Mouse (Mus musculus): ENCODE data around the gene Cox6b1. TPM values are rescaled to one million over a fixed set of nuclear protein-coding genes. Genes with fewer than 3 reads are reported as not detected.

Gene Cox6b1
- total and polyA plus RNA-seq, 3 experiments = 432 to 776 (median 581) TPM

- peak overlapping the region; percentile 97 for H3K9ac ChIP-seq (ENCODE audit: insufficient read depth, low read depth)
- no peaks in the 10 kb centered on the region for H3K9me3 ChIP-seq (replicated peaks; ENCODE audit: low read length)
- DNase-seq (ENCODE audit: extremely low read depth) = peak; percentile 18
- peak overlapping the region; percentile 100 for H3K4me2 ChIP-seq (ENCODE audit: insufficient read depth, low read depth, poor library complexity, severe bottlenecking)
- in situ Hi-C loops (cut with MboI; ENCODE audit: low pct_ligation_motif_present, low pct_unique_long_range_greater_than_20kb, low sequenced_read_pairs) (no loop called here), dilution Hi-C loops (cut with MboI; ENCODE audit: extremely low pct_ligation_motif_present, extremely low pct_unique_long_range_greater_than_20kb, low sequenced_read_pairs) (no loop called here)
- H3K4me3 ChIP-seq (replicated peaks in 1 of 3; ENCODE audit: low read depth in 2 of 3, low read length in 2 of 3, poor library complexity in 1 of 3) = peak overlapping the region; percentile 67 to 97 (median 89)
- no peak for TF ChIP-seq ZMIZ1 (IDR thresholded peaks at IDR 0.05; ENCODE audit: low read depth, low read length)
- no peak for TF ChIP-seq JUND (conservative IDR thresholded peaks at IDR 0.05; ENCODE audit: low read depth, low read length)
- no peak for TF ChIP-seq ELF1 (IDR thresholded peaks at IDR 0.05; ENCODE audit: low read depth, low read length)
- TF ChIP-seq ZC3H11A (IDR thresholded peaks at IDR 0.05; ENCODE audit: low read depth, low read length) = no peak
- TF ChIP-seq BHLHE40 (IDR thresholded peaks at IDR 0.05; ENCODE audit: low read depth, low read length) = no peak; the same call in 1 of the 2 replicates
- no peak for TF ChIP-seq EP300 (IDR thresholded peaks at IDR 0.05; ENCODE audit: low read length)
- TF ChIP-seq MYC (IDR thresholded peaks at IDR 0.05; ENCODE audit: low read depth, low read length) = no peak
- no peak for TF ChIP-seq MAZ (IDR thresholded peaks at IDR 0.05; ENCODE audit: low read depth, low read length)
- H3K36me3 ChIP-seq (replicated peaks in 1 of 2; ENCODE audit: control insufficient read depth in 1 of 2, insufficient read depth in 1 of 2, low read length in 1 of 2) = peaks cover 24 to 31% of the 10 kb centered on the region in 2 experiments
- H3K27ac ChIP-seq (ENCODE audit: insufficient read depth, low read depth) = no peak overlapping the region
- peaks cover 2% of the 10 kb centered on the region for H3K27me3 ChIP-seq (replicated peaks)
- peaks cover 4 to 15% of the 10 kb centered on the region in 2 experiments; a peak in 3 of 4 replicates for H3K4me1 ChIP-seq (ENCODE audit: control insufficient read depth in 1 of 2, insufficient read depth in 2 of 2)
- peaks cover 8% of the 10 kb centered on the region for H3K79me2 ChIP-seq (replicated peaks; ENCODE audit: control insufficient read depth, extremely low read depth, insufficient read depth, poor library complexity, severe bottlenecking)
Observed at GRCm38 (mm10) chr7:30665321-30665720, 39.4 kb upstream of the Cox6b1 start.

GRCm38 (mm10) chr7:30664529-30665200 is 38.7 kb upstream of the Cox6b1 start, which contains the start of gene Haus5:
TSS of gene Haus5 (minus strand) at chr7:30664994.
- Histone ChIP-seq H3K36me3 (replicated peaks in 1 of 2; ENCODE audit: control insufficient read depth in 1 of 2, insufficient read depth in 1 of 2, low read length in 1 of 2) (peaks cover 31 to 38% of the 10 kb centered on the region in 2 experiments), H3K9me3 (replicated peaks; ENCODE audit: low read length) (no peaks in the 10 kb centered on the region), H3K9ac (ENCODE audit: insufficient read depth, low read depth) (peak within 1 kb of the TSS; percentile 97), H3K27ac (ENCODE audit: insufficient read depth, low read depth) (no peak within 1 kb of the TSS), H3K4me2 (ENCODE audit: insufficient read depth, low read depth, poor library complexity, severe bottlenecking) (peak within 1 kb of the TSS; percentile 100), H3K4me3 (replicated peaks in 1 of 3; ENCODE audit: low read depth in 2 of 3, low read length in 2 of 3, poor library complexity in 1 of 3) (peak within 1 kb of the TSS; percentile 67 to 97 (median 89)), H3K4me1 (ENCODE audit: control insufficient read depth in 1 of 2, insufficient read depth in 2 of 2) (peaks cover 4 to 15% of the 10 kb centered on the region in 2 experiments; a peak in 3 of 4 replicates), H3K79me2 (replicated peaks; ENCODE audit: control insufficient read depth, extremely low read depth, insufficient read depth, poor library complexity, severe bottlenecking) (peaks cover 8% of the 10 kb centered on the region), H3K27me3 (replicated peaks) (peaks cover 2% of the 10 kb centered on the region)
- peak; percentile 96 for DNase-seq (ENCODE audit: extremely low read depth)
- in situ Hi-C loops (cut with MboI; ENCODE audit: low pct_ligation_motif_present, low pct_unique_long_range_greater_than_20kb, low sequenced_read_pairs) = no loop called here
- dilution Hi-C loops (cut with MboI; ENCODE audit: extremely low pct_ligation_motif_present, extremely low pct_unique_long_range_greater_than_20kb, low sequenced_read_pairs) = no loop called here
- no peak; the same call in 1 of the 2 replicates for TF ChIP-seq BHLHE40 (IDR thresholded peaks at IDR 0.05; ENCODE audit: low read depth, low read length)
- no peak for TF ChIP-seq ETS1 (conservative IDR thresholded peaks at IDR 0.05; ENCODE audit: low read depth, low read length)
- peak; percentile 41; the same call in 1 of the 2 replicates for TF ChIP-seq ZMIZ1 (IDR thresholded peaks at IDR 0.05; ENCODE audit: low read depth, low read length)
- no peak for TF ChIP-seq EP300 (IDR thresholded peaks at IDR 0.05; ENCODE audit: low read length)
- no peak for TF ChIP-seq MYC (IDR thresholded peaks at IDR 0.05; ENCODE audit: low read depth, low read length)
- peak; percentile 86 for TF ChIP-seq TBP (conservative IDR thresholded peaks at IDR 0.05; ENCODE audit: low read depth, low read length)
- TF ChIP-seq RCOR1 (conservative IDR thresholded peaks at IDR 0.05; ENCODE audit: low read depth, low read length) = no peak
- peak; percentile 92 for TF ChIP-seq E2F4 (IDR thresholded peaks at IDR 0.05; ENCODE audit: insufficient replicate concordance, low read depth, low read length)
- no peak for TF ChIP-seq JUN (IDR thresholded peaks at IDR 0.05; ENCODE audit: insufficient read depth, low read depth, low read length)
- peak; percentile 54; the same call in 1 of the 2 replicates for TF ChIP-seq NELFE (IDR thresholded peaks at IDR 0.05; ENCODE audit: low read depth, low read length)
- peak; percentile 69; the same call in 1 of the 2 replicates for TF ChIP-seq KAT2A (IDR thresholded peaks at IDR 0.05; ENCODE audit: insufficient replicate concordance, low read length)
- TF ChIP-seq CTCF (conservative IDR thresholded peaks at IDR 0.05 in 1 of 2, IDR thresholded peaks at IDR 0.05 in 1 of 2; ENCODE audit: low read depth in 2 of 2, low read length in 2 of 2) = no peak
- TF ChIP-seq ELF1 (IDR thresholded peaks at IDR 0.05; ENCODE audit: low read depth, low read length) = peak; percentile 73
- TF ChIP-seq ZC3H11A (IDR thresholded peaks at IDR 0.05; ENCODE audit: low read depth, low read length) = no peak
- TF ChIP-seq GABPA (IDR thresholded peaks at IDR 0.05; ENCODE audit: insufficient replicate concordance, low read depth, low read length) = no peak
- no peak for TF ChIP-seq CHD1 (IDR thresholded peaks at IDR 0.05; ENCODE audit: low read depth, low read length)
- peak; percentile 91 for TF ChIP-seq MXI1 (IDR thresholded peaks at IDR 0.05; ENCODE audit: low read depth, low read length)
- no peak for TF ChIP-seq POLR2AphosphoS2 (IDR thresholded peaks at IDR 0.05; ENCODE audit: low read depth, low read length)
- no peak for TF ChIP-seq JUND (conservative IDR thresholded peaks at IDR 0.05; ENCODE audit: low read depth, low read length)
- no peak for TF ChIP-seq MAX (IDR thresholded peaks at IDR 0.05; ENCODE audit: low read length)
- TF ChIP-seq MAFK (IDR thresholded peaks at IDR 0.05; ENCODE audit: insufficient replicate concordance, low read length) = no peak
- TF ChIP-seq UBTF (IDR thresholded peaks at IDR 0.05; ENCODE audit: low read depth, low read length) = no peak
- no peak; the same call in 1 of the 2 replicates for TF ChIP-seq ZKSCAN1 (IDR thresholded peaks at IDR 0.05; ENCODE audit: borderline replicate concordance, low read depth, low read length)
- peak; percentile 81 for TF ChIP-seq TCF12 (IDR thresholded peaks at IDR 0.05; ENCODE audit: low read depth, low read length)
- no peak for TF ChIP-seq USF1 (IDR thresholded peaks at IDR 0.05; ENCODE audit: low read depth, low read length)
- TF ChIP-seq IRF4 (IDR thresholded peaks at IDR 0.05; ENCODE audit: low read depth, low read length) = no peak
- no peak for TF ChIP-seq ZNF384 (IDR thresholded peaks at IDR 0.05; ENCODE audit: low read depth, low read length)
- no peak for TF ChIP-seq MAZ (IDR thresholded peaks at IDR 0.05; ENCODE audit: low read depth, low read length)
